Mouse (Mus musculus): ENCODE results near the gene Olfr71. TPM values are rescaled to one million over a fixed set of nuclear protein-coding genes. Genes with fewer than 3 reads are reported as not detected.

The Olfr71 gene
- polyA plus RNA-seq, 1 experiment, result not detected

DNA sequence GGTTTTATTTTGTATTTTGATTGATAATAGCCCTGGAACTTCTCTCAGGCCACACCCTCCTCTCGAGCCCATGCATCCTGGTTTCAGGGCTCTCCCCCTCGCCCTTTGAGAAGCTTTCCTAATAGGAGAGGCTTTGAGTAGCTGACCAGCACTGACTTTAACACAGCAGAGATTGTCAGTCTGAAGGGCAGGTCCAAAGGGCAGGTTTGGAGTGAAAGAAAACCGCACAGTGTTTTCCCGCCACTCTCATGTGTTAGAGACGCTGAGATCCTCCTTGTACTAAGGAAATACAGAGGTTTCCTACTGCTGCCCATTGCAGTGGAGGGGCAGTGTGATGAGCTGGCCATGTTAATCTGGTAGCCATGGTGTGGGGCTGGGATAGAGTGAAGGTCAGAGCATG, 35.1 kb downstream of the Olfr71 start:
- Histone ChIP-seq H3K27ac (ENCODE audit: control insufficient read depth, insufficient read depth, low read depth, low read length) (no peak overlapping the region), H3K36me3 (ENCODE audit: control insufficient read depth, insufficient read depth, low read length) (no peaks in the 10 kb centered on the region; the same call in none of the 2 replicates), H3K27me3 (ENCODE audit: control insufficient read depth, insufficient read depth, low read length) (no peaks in the 10 kb centered on the region), H3K4me3 (ENCODE audit: control insufficient read depth, low read depth, low read length) (no peak overlapping the region), H3K4me1 (ENCODE audit: control insufficient read depth, insufficient read depth, low read length) (peaks cover 1% of the 10 kb centered on the region)
- no peak for TF ChIP-seq POLR2A (IDR thresholded peaks at IDR 0.05; ENCODE audit: control insufficient read depth, low read depth, low read length)
- no peak for TF ChIP-seq CTCF (IDR thresholded peaks at IDR 0.05; ENCODE audit: control insufficient read depth, insufficient read depth, insufficient replicate concordance, low read depth, low read length)

DNA sequence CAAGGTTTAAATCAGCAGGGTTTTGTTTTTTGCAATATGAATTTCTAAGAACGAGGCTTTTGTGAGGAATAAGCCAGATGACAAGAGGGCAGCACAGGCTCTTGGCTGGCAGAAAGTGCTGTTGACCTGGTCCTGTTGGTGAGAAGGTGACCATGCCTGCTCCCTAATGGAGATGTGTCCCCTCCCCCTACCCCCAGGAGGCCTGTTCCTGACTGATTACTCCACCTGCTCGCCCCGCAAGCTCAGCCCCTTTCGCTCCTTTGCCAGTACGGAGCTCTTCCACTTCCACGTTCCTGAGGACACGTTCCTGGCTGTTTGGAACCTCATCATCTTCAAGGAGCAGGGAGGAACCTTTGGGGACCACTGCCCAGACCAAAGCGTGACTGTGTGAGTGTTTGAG, 36.4 kb downstream of the Olfr71 start:
- Histone ChIP-seq H3K4me1 (ENCODE audit: control insufficient read depth, insufficient read depth, low read length) (peaks cover 9% of the 10 kb centered on the region), H3K36me3 (ENCODE audit: control insufficient read depth, insufficient read depth, low read length) (no peaks in the 10 kb centered on the region; the same call in none of the 2 replicates), H3K27me3 (ENCODE audit: control insufficient read depth, insufficient read depth, low read length) (no peaks in the 10 kb centered on the region), H3K27ac (ENCODE audit: control insufficient read depth, insufficient read depth, low read depth, low read length) (no peak overlapping the region), H3K4me3 (ENCODE audit: control insufficient read depth, low read depth, low read length) (no peak overlapping the region)
- TF ChIP-seq POLR2A (IDR thresholded peaks at IDR 0.05; ENCODE audit: control insufficient read depth, low read depth, low read length) (no peak), CTCF (IDR thresholded peaks at IDR 0.05; ENCODE audit: control insufficient read depth, insufficient read depth, insufficient replicate concordance, low read depth, low read length) (no peak)

DNA sequence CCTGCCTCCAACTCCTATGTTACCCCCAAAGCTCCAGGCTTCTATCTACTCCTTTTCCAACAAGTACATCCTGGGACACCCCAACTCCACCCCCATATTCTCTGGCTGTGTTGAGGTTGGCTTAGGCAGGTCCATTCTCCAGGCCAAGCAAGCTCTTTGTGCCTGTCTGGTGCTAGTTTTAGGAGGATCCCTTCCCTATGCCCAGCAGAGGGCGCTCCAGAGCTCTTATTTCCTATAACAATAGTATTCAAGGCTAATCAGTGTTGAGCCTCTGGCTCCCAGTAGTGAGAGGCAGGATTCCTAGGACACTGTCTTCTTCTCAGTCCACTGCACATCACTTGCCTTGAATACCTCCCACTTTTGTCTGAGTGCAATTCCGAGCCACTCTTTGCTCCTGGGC, 38.0 kb downstream of the Olfr71 start:
- H3K4me3 ChIP-seq (ENCODE audit: control insufficient read depth, low read depth, low read length), result no peak overlapping the region
- no peaks in the 10 kb centered on the region; the same call in none of the 2 replicates for H3K36me3 ChIP-seq (ENCODE audit: control insufficient read depth, insufficient read depth, low read length)
- peaks cover 13% of the 10 kb centered on the region for H3K4me1 ChIP-seq (ENCODE audit: control insufficient read depth, insufficient read depth, low read length)
- no peaks in the 10 kb centered on the region for H3K27me3 ChIP-seq (ENCODE audit: control insufficient read depth, insufficient read depth, low read length)
- TF ChIP-seq POLR2A (IDR thresholded peaks at IDR 0.05; ENCODE audit: control insufficient read depth, low read depth, low read length), result no peak
- TF ChIP-seq CTCF (IDR thresholded peaks at IDR 0.05; ENCODE audit: control insufficient read depth, insufficient read depth, insufficient replicate concordance, low read depth, low read length), result peak; percentile 53; the same call in 1 of the 2 replicates
- no peak overlapping the region for H3K27ac ChIP-seq (ENCODE audit: control insufficient read depth, insufficient read depth, low read depth, low read length)

DNA sequence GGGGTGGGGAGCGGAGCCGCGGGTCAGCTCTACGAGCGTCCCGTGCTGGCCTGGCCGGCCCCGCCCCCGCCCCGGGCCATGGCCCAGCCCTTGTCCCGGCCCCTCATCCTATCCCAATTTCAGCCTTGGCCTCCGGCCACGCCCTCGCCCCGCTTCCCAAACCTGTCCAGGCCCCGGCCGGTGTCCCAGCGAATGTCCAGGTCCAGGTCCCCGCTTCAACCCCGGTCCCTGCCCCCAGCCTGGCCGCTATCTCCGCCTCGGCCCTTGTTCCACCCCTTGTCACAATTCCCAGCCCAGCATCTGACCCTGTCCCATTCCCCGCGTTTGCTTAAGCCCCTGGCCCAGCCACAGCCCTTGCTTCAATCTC, 40.6 kb downstream of the Olfr71 start:
- H3K36me3 ChIP-seq (ENCODE audit: control insufficient read depth, insufficient read depth, low read length), result no peaks in the 10 kb centered on the region; the same call in 1 of the 2 replicates
- H3K4me1 ChIP-seq (ENCODE audit: control insufficient read depth, insufficient read depth, low read length), result peaks cover 13% of the 10 kb centered on the region
- H3K4me3 ChIP-seq (ENCODE audit: control insufficient read depth, low read depth, low read length), result peak overlapping the region; percentile 86
- no peaks in the 10 kb centered on the region for H3K27me3 ChIP-seq (ENCODE audit: control insufficient read depth, insufficient read depth, low read length)
- peak overlapping the region; percentile 72 for H3K27ac ChIP-seq (ENCODE audit: control insufficient read depth, insufficient read depth, low read depth, low read length)
- TF ChIP-seq CTCF (IDR thresholded peaks at IDR 0.05; ENCODE audit: control insufficient read depth, insufficient read depth, insufficient replicate concordance, low read depth, low read length), result no peak
- no peak; the same call in 1 of the 2 replicates for TF ChIP-seq POLR2A (IDR thresholded peaks at IDR 0.05; ENCODE audit: control insufficient read depth, low read depth, low read length)

DNA sequence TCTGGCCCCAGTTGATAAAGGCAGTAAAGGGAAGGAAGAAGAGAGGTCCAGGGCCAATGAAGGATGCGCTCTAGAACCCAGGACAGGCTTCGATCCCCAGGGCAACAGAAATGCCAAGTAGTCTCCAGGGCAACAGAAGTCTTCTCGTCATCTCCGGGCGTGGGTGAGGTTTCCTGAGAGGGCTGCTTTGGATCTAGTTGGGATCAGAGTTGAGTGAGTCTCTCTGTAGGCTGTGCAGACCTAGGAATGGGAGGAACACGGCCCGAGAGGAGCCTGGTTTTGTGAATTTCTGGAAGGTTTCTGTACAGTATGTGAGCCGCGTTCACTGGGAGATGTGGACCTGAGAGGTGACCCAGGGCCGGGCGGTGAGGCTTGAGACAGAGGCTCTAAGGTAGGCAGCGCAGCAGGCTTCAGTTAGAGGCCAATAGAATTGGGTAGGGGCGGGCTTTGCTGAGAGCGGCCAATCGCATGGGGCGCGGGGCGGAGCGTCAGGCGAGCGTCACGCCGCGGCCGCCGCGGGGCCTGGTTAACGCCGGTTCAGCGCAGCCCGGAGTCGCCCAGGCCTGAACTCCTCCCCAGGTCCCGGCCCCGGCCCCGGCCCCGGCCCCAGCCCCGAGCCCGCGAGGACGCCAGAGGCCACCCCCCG, 41.1 kb downstream of the Olfr71 start, which contains the start of the genes Tmem8b and Fam221b:
TSS of gene Tmem8b (plus strand) at position 190 of the 646 bp plus-strand sequence.
TSS of gene Fam221b (minus strand) at position 364 of the 646 bp plus-strand sequence.
- peak; percentile 68 for TF ChIP-seq POLR2A (IDR thresholded peaks at IDR 0.05; ENCODE audit: control insufficient read depth, low read depth, low read length)
- no peak for TF ChIP-seq CTCF (IDR thresholded peaks at IDR 0.05; ENCODE audit: control insufficient read depth, insufficient read depth, insufficient replicate concordance, low read depth, low read length)
- H3K4me1 ChIP-seq (ENCODE audit: control insufficient read depth, insufficient read depth, low read length), result peaks cover 13% of the 10 kb centered on the region
- no peaks in the 10 kb centered on the region for H3K36me3 ChIP-seq (ENCODE audit: control insufficient read depth, insufficient read depth, low read length)
- H3K4me3 ChIP-seq (ENCODE audit: control insufficient read depth, low read depth, low read length), result peak within 1 kb of the TSS; percentile 86
- peak within 1 kb of the TSS; percentile 96 for H3K27ac ChIP-seq (ENCODE audit: control insufficient read depth, insufficient read depth, low read depth, low read length)
- H3K27me3 ChIP-seq (ENCODE audit: control insufficient read depth, insufficient read depth, low read length), result no peaks in the 10 kb centered on the region

DNA sequence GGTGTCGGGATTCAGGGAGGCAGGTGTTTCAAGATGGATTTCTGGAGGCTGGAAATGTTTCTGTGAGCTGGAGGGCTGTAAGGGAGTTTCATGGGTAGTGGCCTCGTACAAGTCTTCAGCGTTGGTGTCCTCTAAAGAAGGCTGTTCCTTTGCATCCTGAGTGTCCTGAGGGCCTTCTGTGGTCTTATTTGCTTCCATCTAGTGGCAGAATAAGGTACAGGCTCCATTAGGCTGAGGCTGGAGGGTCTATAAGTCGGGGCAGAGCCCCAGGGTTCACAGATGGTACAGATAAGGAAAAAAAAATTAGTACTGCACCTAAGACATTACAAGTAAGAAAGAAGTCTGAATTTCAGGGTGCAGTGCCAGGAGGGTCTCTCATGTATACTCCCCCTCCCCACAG, 43.6 kb downstream of the Olfr71 start:
- Histone ChIP-seq H3K4me1 (ENCODE audit: control insufficient read depth, insufficient read depth, low read length) (peaks cover 13% of the 10 kb centered on the region), H3K4me3 (ENCODE audit: control insufficient read depth, low read depth, low read length) (peak overlapping the region; percentile 86), H3K27me3 (ENCODE audit: control insufficient read depth, insufficient read depth, low read length) (no peaks in the 10 kb centered on the region), H3K27ac (ENCODE audit: control insufficient read depth, insufficient read depth, low read depth, low read length) (no peak overlapping the region), H3K36me3 (ENCODE audit: control insufficient read depth, insufficient read depth, low read length) (no peaks in the 10 kb centered on the region)
- TF ChIP-seq POLR2A (IDR thresholded peaks at IDR 0.05; ENCODE audit: control insufficient read depth, low read depth, low read length) (no peak), CTCF (IDR thresholded peaks at IDR 0.05; ENCODE audit: control insufficient read depth, insufficient read depth, insufficient replicate concordance, low read depth, low read length) (no peak)

DNA sequence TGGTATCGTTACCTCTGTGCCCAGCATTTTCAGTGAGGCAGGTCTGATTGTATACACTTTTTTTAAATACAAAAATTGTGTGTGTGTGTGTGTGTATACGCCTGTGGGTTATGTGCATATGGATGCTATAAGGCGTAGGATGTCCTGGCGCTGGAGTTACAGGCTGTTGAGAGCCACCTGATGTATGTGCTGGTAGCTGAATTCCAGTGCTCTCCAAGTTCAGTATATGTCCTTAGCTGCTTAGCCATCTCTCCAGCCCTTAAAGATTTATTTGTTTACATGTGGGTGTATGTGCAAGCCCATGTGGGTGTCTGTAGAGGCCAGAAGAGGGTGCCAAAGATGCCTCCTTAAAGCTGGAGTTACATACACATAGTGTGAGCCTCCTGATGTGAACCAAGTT, 52.9 kb downstream of the Olfr71 start:
- no peaks in the 10 kb centered on the region for H3K27me3 ChIP-seq (ENCODE audit: control insufficient read depth, insufficient read depth, low read length)
- H3K4me1 ChIP-seq (ENCODE audit: control insufficient read depth, insufficient read depth, low read length), result peaks cover 16% of the 10 kb centered on the region
- H3K36me3 ChIP-seq (ENCODE audit: control insufficient read depth, insufficient read depth, low read length), result no peaks in the 10 kb centered on the region
- no peak for TF ChIP-seq POLR2A (IDR thresholded peaks at IDR 0.05; ENCODE audit: control insufficient read depth, low read depth, low read length)
- H3K4me3 ChIP-seq (ENCODE audit: control insufficient read depth, low read depth, low read length), result no peak overlapping the region
- H3K27ac ChIP-seq (ENCODE audit: control insufficient read depth, insufficient read depth, low read depth, low read length), result no peak overlapping the region
